Mouse (Mus musculus) frontal cortex, adult (tissue): Measurements from ENCODE around the gene Cebpg.

Experiments used
- ATAC-seq: cut with Nextera tagmentation; 2 replicates; pipeline ENCODE4 v1.9.2; 2017; ENCODE audit warnings: mild to moderate bottlenecking, moderate library complexity, mixed read lengths; ENCODE audit not compliant: low TSS enrichment

Gene Cebpg

GRCm38 (mm10) chr7:35054286-35054685 is 2.1 kb downstream of the Cebpg start:
- ATAC-seq: no peak

GRCm38 (mm10) chr7:35053161-35053560 is 3.2 kb downstream of the Cebpg start:
- ATAC-seq: no peak

- no peak for ATAC-seq
Observed at GRCm38 (mm10) chr7:35050540-35050939, 5.8 kb downstream of the Cebpg start.

GRCm38 (mm10) chr7:35046091-35046490 is 10.3 kb downstream of the Cebpg start:
- no peak for ATAC-seq

GRCm38 (mm10) chr7:35044719-35045118 is 11.7 kb downstream of the Cebpg start:
- no peak for ATAC-seq

- no peak for ATAC-seq
Observed at GRCm38 (mm10) chr7:35043266-35043817, 13.0 kb downstream of the Cebpg start.

- peak; percentile 65 for ATAC-seq
Observed at GRCm38 (mm10) chr7:35042759-35043217, 13.6 kb downstream of the Cebpg start.

- ATAC-seq: no peak
Observed at GRCm38 (mm10) chr7:35042209-35042554, 14.2 kb downstream of the Cebpg start.

GRCm38 (mm10) chr7:35041286-35042208 is 14.8 kb downstream of the Cebpg start:
- no peak for ATAC-seq

GRCm38 (mm10) chr7:35040176-35040972 is 16.0 kb downstream of the Cebpg start:
- ATAC-seq: no peak

GRCm38 (mm10) chr7:35037408-35037807 is 19.0 kb downstream of the Cebpg start:
- no peak for ATAC-seq

GRCm38 (mm10) chr7:35036266-35036731 is 20.1 kb downstream of the Cebpg start:
- ATAC-seq: peak; percentile 67

- no peak for ATAC-seq
Observed at GRCm38 (mm10) chr7:35035565-35035964, 20.8 kb downstream of the Cebpg start.

- no peak for ATAC-seq
Observed at GRCm38 (mm10) chr7:35035141-35035553, 21.2 kb downstream of the Cebpg start.

- ATAC-seq: peak; percentile 39
Observed at GRCm38 (mm10) chr7:35030567-35030966, 25.8 kb downstream of the Cebpg start.

- ATAC-seq: no peak
Observed at GRCm38 (mm10) chr7:35029648-35030047, 26.7 kb downstream of the Cebpg start.

GRCm38 (mm10) chr7:35029228-35029627 is 27.1 kb downstream of the Cebpg start:
- ATAC-seq: no peak

- no peak for ATAC-seq
Observed at GRCm38 (mm10) chr7:35028559-35028958, 27.8 kb downstream of the Cebpg start.

- no peak for ATAC-seq
Observed at GRCm38 (mm10) chr7:35027801-35028420, 28.5 kb downstream of the Cebpg start.

- no peak for ATAC-seq
Observed at GRCm38 (mm10) chr7:35026838-35027291, 29.5 kb downstream of the Cebpg start.

- ATAC-seq: no peak
Observed at GRCm38 (mm10) chr7:35026276-35026630, 30.1 kb downstream of the Cebpg start.
